In the genomic region with DNA sequence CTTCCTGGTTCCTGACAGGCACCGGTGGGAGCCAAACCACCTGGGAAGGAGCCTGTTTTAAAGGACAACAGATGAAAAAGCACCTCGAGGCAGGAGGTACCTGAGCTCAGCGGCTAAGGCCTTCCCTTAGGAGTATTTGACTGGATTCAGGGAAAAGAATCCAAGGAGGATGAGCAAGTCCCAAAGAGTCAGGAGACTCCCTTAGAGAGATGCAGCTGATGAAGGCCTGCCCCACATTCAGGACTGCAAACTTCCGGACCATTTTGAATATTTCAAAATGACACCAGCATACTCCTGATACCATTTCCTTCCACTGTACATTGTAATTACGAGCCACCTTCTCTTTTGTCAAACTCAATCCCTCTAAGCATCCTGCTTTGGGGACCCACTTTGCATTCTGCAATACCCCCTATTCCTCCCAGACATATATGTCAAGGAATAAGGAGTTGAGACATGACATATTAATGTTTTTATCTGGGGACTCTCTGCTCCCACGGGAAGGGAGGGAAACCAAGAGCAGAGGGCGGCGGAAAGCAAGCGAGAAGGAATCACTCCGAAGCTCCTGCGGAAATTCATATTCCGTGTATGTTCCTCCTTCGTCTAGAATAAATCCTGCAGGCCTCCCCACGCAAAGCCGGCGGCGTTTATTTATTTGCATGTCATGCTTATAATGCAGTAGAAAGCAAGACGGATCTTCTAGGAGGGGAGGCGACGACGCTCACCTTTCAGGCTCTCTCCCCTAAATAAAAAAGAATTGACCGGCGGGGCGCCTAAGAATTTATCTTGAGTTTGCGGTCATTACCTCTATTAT, we compare ENCODE assay signal across 10 mouse cellular contexts.
DNase-seq lines count a peak whose midpoint lies in the region; ATAC-seq lines count a peak whose summit lies in the region.
"Had no signal": no experiment of that assay in that cellular context is flagged by ENCODE, and none has a peak within 500 bp of the region (broad histone marks: within the 10 kb centered on the region; RNA-seq: fewer than 3 reads in every experiment).

No protein-coding gene starts in this region.

- H3K27ac ChIP-seq in heart, embryonic 11.5 days (ENCODE audit: low read depth, low read length) = 0 out of 2 replicates have a peak overlapping the region, but pooled peaks have one; percentile 22
- H3K27ac ChIP-seq in embryonic facial prominence, embryonic 14.5 days (replicated peaks; ENCODE audit: low read depth, low read length) = peak overlapping the region; percentile 68
- H3K27ac ChIP-seq in liver, embryonic 13.5 days = no peak overlapping the region
- H3K27ac ChIP-seq: liver, embryonic 14.5 days had no signal

- intact Hi-C loops in heart, postnatal 25 days (cut with DNase I) = loop anchor here (5.0 to 10.0 kb wide), 3 partner anchors 334 to 858 kb away; no protein-coding TSS in a partner anchor
- intact Hi-C loops in heart, postnatal 10 days (cut with DNase I) = loop anchor here (5.0 to 10.0 kb wide), 6 partner anchors 674 to 1588 kb away; no protein-coding TSS in a partner anchor

- peaks cover 7% of the 10 kb centered on the region; the same call in 1 of the 2 replicates for H3K27me3 ChIP-seq in heart, embryonic 11.5 days (ENCODE audit: control insufficient read depth, insufficient read depth, low read length)
- peaks cover 46% of the 10 kb centered on the region for H3K27me3 ChIP-seq in embryonic facial prominence, embryonic 14.5 days (replicated peaks; ENCODE audit: control insufficient read depth, insufficient read depth, low read length)
- peaks cover 67% of the 10 kb centered on the region for H3K27me3 ChIP-seq in liver, embryonic 13.5 days

- H3K9ac ChIP-seq in heart, embryonic 11.5 days (ENCODE audit: low read depth, low read length) = peak overlapping the region; percentile 73; the same call in 1 of the 2 replicates
- H3K9ac ChIP-seq in embryonic facial prominence, embryonic 14.5 days (ENCODE audit: low read depth, low read length) = peak overlapping the region; percentile 69; the same call in 1 of the 2 replicates
- H3K9ac ChIP-seq in liver, embryonic 13.5 days = no peak overlapping the region
- H3K9ac ChIP-seq: liver, embryonic 14.5 days had no signal

- H3K9me3 ChIP-seq in heart, embryonic 11.5 days (replicated peaks; ENCODE audit: control insufficient read depth, low read length) = no peaks in the 10 kb centered on the region
- no peaks in the 10 kb centered on the region for H3K9me3 ChIP-seq in embryonic facial prominence, embryonic 14.5 days (ENCODE audit: control insufficient read depth, low read length)
- H3K9me3 ChIP-seq in liver, embryonic 13.5 days (replicated peaks) = no peaks in the 10 kb centered on the region

- WGBS in heart, embryonic 11.5 days (ENCODE audit: insufficient replicate concordance) = 9% methylated on average over 25 of the region's 25 CpGs
- WGBS in embryonic facial prominence, embryonic 14.5 days = 11% methylated on average over 25 of the region's 25 CpGs
- 4% methylated on average over 25 of the region's 25 CpGs for WGBS in liver, embryonic 13.5 days (ENCODE audit: insufficient replicate concordance)

- H3K4me1 ChIP-seq in heart, embryonic 11.5 days (ENCODE audit: control insufficient read depth, insufficient read depth, low read length) = peaks cover 7% of the 10 kb centered on the region
- H3K4me1 ChIP-seq in embryonic facial prominence, embryonic 14.5 days (ENCODE audit: control insufficient read depth, insufficient read depth, low read length) = peaks cover 15% of the 10 kb centered on the region; the same call in 1 of the 2 replicates
- H3K4me1 ChIP-seq in liver, embryonic 13.5 days (replicated peaks) = peaks cover 15% of the 10 kb centered on the region; the same call in 1 of the 2 replicates

- H3K36me3 ChIP-seq in heart, embryonic 11.5 days (ENCODE audit: control insufficient read depth, insufficient read depth, low read length) = no peaks in the 10 kb centered on the region
- H3K36me3 ChIP-seq in embryonic facial prominence, embryonic 14.5 days (ENCODE audit: control insufficient read depth, insufficient read depth, low read length) = no peaks in the 10 kb centered on the region
- no peaks in the 10 kb centered on the region for H3K36me3 ChIP-seq in liver, embryonic 13.5 days

- no peak for DNase-seq in heart, postnatal 25 days (ENCODE audit: low spot score)
- DNase-seq in brain, adult 2 months (ENCODE audit: low read depth, low spot score) = peak; percentile 55
- no peak for DNase-seq in embryonic facial prominence, embryonic 14.5 days (ENCODE audit: low spot score)
- no peak for DNase-seq in liver, embryonic 13.5 days
- no peak for DNase-seq in c-Kit-positive CD71-positive TER-119-positive erythroid progenitor cells, embryonic 14.5 days (ENCODE audit: low spot score)
- no peak for DNase-seq in frontal cortex, adult 2 months (ENCODE audit: extremely low spot score in 1 of 2, low spot score in 1 of 2)
- DNase-seq in heart, postnatal 10 days = no peak
- DNase-seq: thymus, postnatal 14 days had no signal

- H3K4me2 ChIP-seq in heart, embryonic 11.5 days = peak overlapping the region; percentile 95
- H3K4me2 ChIP-seq in embryonic facial prominence, embryonic 14.5 days (ENCODE audit: low read depth, low read length) = peak overlapping the region; percentile 81
- 0 out of 2 replicates have a peak overlapping the region, but pooled peaks have one; percentile 8 for H3K4me2 ChIP-seq in liver, embryonic 13.5 days

- no peak for ATAC-seq in heart, embryonic 11.5 days (replicated peaks; ENCODE audit: insufficient number of reproducible peaks, low FRiP score, low TSS enrichment)
- ATAC-seq in embryonic facial prominence, embryonic 14.5 days (ENCODE audit: low read depth) = no peak
- no peak for ATAC-seq in liver, embryonic 13.5 days (ENCODE audit: low read depth)

- peak overlapping the region; percentile 53 for H3K4me3 ChIP-seq in heart, embryonic 11.5 days (ENCODE audit: low read depth, low read length)
- peak overlapping the region; percentile 40 for H3K4me3 ChIP-seq in embryonic facial prominence, embryonic 14.5 days (ENCODE audit: low read depth, low read length)
- no peak overlapping the region for H3K4me3 ChIP-seq in liver, embryonic 13.5 days (replicated peaks)

Comparison
In these comparisons a context has a peak if more than half of its experiments do, and no peak if none do; other contexts are left out.
1. H3K4me2 ChIP-seq: peak in every context shown above with its lines; median percentile 95 in heart, embryonic 11.5 days; 81 in embryonic facial prominence, embryonic 14.5 days; 8 in liver, embryonic 13.5 days.